Mouse (Mus musculus) C2C12 (cell line): ENCODE data around the gene Aggf1. TPM values are rescaled to one million over a fixed set of nuclear protein-coding genes. Genes with fewer than 3 reads are reported as not detected.
A peak's percentile ranks its signal among the peaks of the same experiment; 100 is the strongest.

ENCODE experiments used
- H3K27me3 ChIP-seq: one replicate; pipeline ENCODE4 v1.6.1; 2011; ENCODE audit not compliant: control insufficient read depth, insufficient read depth, insufficient read length
- H3K36me3 ChIP-seq: one replicate; pipeline ENCODE4 v1.6.1; 2011; ENCODE audit not compliant: control insufficient read depth, insufficient read depth
- H3K4me3 ChIP-seq: one replicate; pipeline ENCODE4 v1.5.1; 2011; ENCODE audit warnings: mild to moderate bottlenecking, control low read depth; ENCODE audit not compliant: poor library complexity, insufficient read depth, severe bottlenecking
- H3K79me2 ChIP-seq: one replicate; pipeline ENCODE4 v1.6.1; 2011; ENCODE audit not compliant: control insufficient read depth, insufficient read depth
- H3K79me3 ChIP-seq: one replicate; pipeline ENCODE4 v1.6.1; 2011; ENCODE audit warnings: low read depth, control low read depth
- H3ac ChIP-seq: one replicate; pipeline ENCODE3; 2011; ENCODE audit warnings: low read depth; ENCODE audit not compliant: control insufficient read depth, insufficient read length
- CEBPB ChIP-seq: IDR thresholded peaks from one replicate; pipeline ENCODE4 v1.6.1; 2011; ENCODE audit warnings: low read depth, mild to moderate bottlenecking, control low read depth, moderate library complexity
- CTCF ChIP-seq: IDR thresholded peaks from one replicate; pipeline ENCODE4 v1.5.1; 2011; ENCODE audit not compliant: control insufficient read depth, insufficient read depth, insufficient read length
- FOSL1 ChIP-seq: IDR thresholded peaks from one replicate; pipeline ENCODE4 v1.8.0; 2011; ENCODE audit warnings: mild to moderate bottlenecking, low read length; ENCODE audit not compliant: poor library complexity, insufficient read depth, severe bottlenecking
- MAX ChIP-seq: IDR thresholded peaks from one replicate; pipeline ENCODE4 v1.6.1; 2011; ENCODE audit warnings: mild to moderate bottlenecking, control low read depth
- MYOD1 ChIP-seq: IDR thresholded peaks from one replicate; pipeline ENCODE4 v1.6.1; 2011; ENCODE audit warnings: low read depth; ENCODE audit not compliant: control insufficient read depth, insufficient read length
- MYOG ChIP-seq: IDR thresholded peaks from one replicate; pipeline ENCODE4 v1.6.1; 2011; ENCODE audit not compliant: control insufficient read depth, insufficient read length; ENCODE audit errors: extremely low read depth
- USF1 ChIP-seq: IDR thresholded peaks from one replicate; pipeline ENCODE4 v1.6.1; 2011; ENCODE audit warnings: low read depth, mild to moderate bottlenecking, control low read depth, moderate library complexity
- polyA plus RNA-seq: library from polyadenylated mRNA; unstranded; fragments of >200 nt; fragmentation: generic; extraction: Trizol; gene quantifications from one replicate; pipeline ENCODE4 v1.2.1, GENCODE M21; 2012; ENCODE audit warnings: missing spikeins

The Aggf1 gene
- polyA plus RNA-seq, 1 experiment: 14.7 TPM

GRCm38 (mm10) chr13:95343470-95343869 lies 31.7 kb downstream of the Aggf1 start:
- Histone ChIP-seq H3K79me3 (no peaks in the 10 kb centered on the region), H3K27me3 (no peaks in the 10 kb centered on the region), H3K79me2 (no peaks in the 10 kb centered on the region), H3K4me3 (no peak overlapping the region), H3ac (no peak overlapping the region), H3K36me3 (peaks cover 12% of the 10 kb centered on the region)
- TF ChIP-seq MAX (no peak), USF1 (peak; percentile 38)

GRCm38 (mm10) chr13:95336122-95336677 lies 39.0 kb downstream of the Aggf1 start:
- H3K79me2 ChIP-seq: peaks cover 47% of the 10 kb centered on the region
- no peak overlapping the region for H3K4me3 ChIP-seq
- H3ac ChIP-seq: no peak overlapping the region
- TF ChIP-seq MYOG: no peak
- peaks cover 36% of the 10 kb centered on the region for H3K79me3 ChIP-seq
- no peaks in the 10 kb centered on the region for H3K27me3 ChIP-seq
- H3K36me3 ChIP-seq: peaks cover 27% of the 10 kb centered on the region

- TF ChIP-seq MAX (no peak), USF1 (no peak), MYOG (no peak), MYOD1 (no peak), CEBPB (no peak)
- H3K36me3 ChIP-seq: peaks cover 14% of the 10 kb centered on the region
These were observed 42.9 kb downstream of the Aggf1 start for GRCm38 (mm10) chr13:95332086-95332899.

GRCm38 (mm10) chr13:95330507-95330906 lies 44.6 kb downstream of the Aggf1 start:
- peaks cover 6% of the 10 kb centered on the region for H3K36me3 ChIP-seq
- peaks cover 87% of the 10 kb centered on the region for H3K79me3 ChIP-seq
- peaks cover 100% of the 10 kb centered on the region for H3K79me2 ChIP-seq
- no peaks in the 10 kb centered on the region for H3K27me3 ChIP-seq
- no peak overlapping the region for H3K4me3 ChIP-seq
- TF ChIP-seq USF1: no peak
- TF ChIP-seq FOSL1: no peak
- TF ChIP-seq MYOG: no peak
- no peak for TF ChIP-seq MYOD1
- TF ChIP-seq CTCF: no peak
- no peak for TF ChIP-seq MAX
- no peak overlapping the region for H3ac ChIP-seq

More at GRCm38 (mm10) chr13:95332086-95332899, 42.9 kb downstream of the Aggf1 start:
- Histone ChIP-seq H3K4me3 (no peak overlapping the region), H3K79me2 (peaks cover 86% of the 10 kb centered on the region), H3K27me3 (no peaks in the 10 kb centered on the region), H3ac (no peak overlapping the region), H3K79me3 (peaks cover 75% of the 10 kb centered on the region)

GRCm38 (mm10) chr13:95328767-95329166 lies 46.4 kb downstream of the Aggf1 start:
- TF ChIP-seq FOSL1: no peak
- no peak for TF ChIP-seq CTCF
- no peak for TF ChIP-seq MAX
- TF ChIP-seq USF1: no peak
- TF ChIP-seq MYOD1: no peak
- no peak for TF ChIP-seq CEBPB
- no peak for TF ChIP-seq MYOG
- H3K4me3 ChIP-seq: no peak overlapping the region

GRCm38 (mm10) chr13:95327345-95327741 lies 47.8 kb downstream of the Aggf1 start:
- H3K27me3 ChIP-seq: no peaks in the 10 kb centered on the region
- H3ac ChIP-seq: no peak overlapping the region
- TF ChIP-seq USF1 (no peak), MYOG (no peak), CTCF (no peak), CEBPB (no peak), MYOD1 (no peak), MAX (no peak), FOSL1 (no peak)
- H3K79me3 ChIP-seq: peaks cover 61% of the 10 kb centered on the region
- H3K79me2 ChIP-seq: peaks cover 80% of the 10 kb centered on the region
- H3K36me3 ChIP-seq: peaks cover 6% of the 10 kb centered on the region
- H3K4me3 ChIP-seq: no peak overlapping the region

More at GRCm38 (mm10) chr13:95328767-95329166, 46.4 kb downstream of the Aggf1 start:
- Histone ChIP-seq H3K79me2 (peaks cover 94% of the 10 kb centered on the region), H3K36me3 (peaks cover 6% of the 10 kb centered on the region), H3ac (no peak overlapping the region), H3K27me3 (no peaks in the 10 kb centered on the region), H3K79me3 (peaks cover 73% of the 10 kb centered on the region)
